9 mouse cellular contexts compared by ENCODE assay signal in the genomic region with DNA sequence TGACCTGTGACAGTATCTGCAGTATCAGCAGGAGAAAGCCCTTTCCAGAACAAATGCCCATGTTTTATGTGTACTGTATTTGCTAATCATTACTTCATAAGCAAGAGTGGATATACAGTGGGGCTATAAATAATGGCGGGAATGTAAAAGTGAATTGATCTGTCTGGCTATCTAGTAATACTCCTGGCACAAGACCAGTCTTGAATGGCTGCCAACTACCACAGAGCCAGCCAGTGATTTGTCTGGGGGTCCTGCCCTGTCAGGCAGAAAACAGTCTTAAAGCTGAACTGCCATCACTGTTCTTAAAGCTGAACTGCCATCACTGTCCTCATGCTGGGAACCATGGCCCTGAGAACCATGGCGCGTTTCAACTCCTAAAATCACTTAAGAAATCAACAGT.
DNase-seq lines count a peak whose midpoint lies in the region; ATAC-seq lines count a peak whose summit lies in the region.
"Had no signal": no experiment of that assay in that cellular context is flagged by ENCODE, and none has a peak within 500 bp of the region (broad histone marks: within the 10 kb centered on the region; RNA-seq: fewer than 3 reads in every experiment).

No protein-coding gene starts in this region.

- H3K9ac ChIP-seq in kidney, embryonic 16.5 days (replicated peaks; ENCODE audit: low read length), result no peak overlapping the region

- peaks cover 48% of the 10 kb centered on the region for H3K4me1 ChIP-seq in kidney, embryonic 16.5 days (ENCODE audit: insufficient read depth, low read length)

- 56% methylated on average over 3 of the region's 3 CpGs for WGBS in kidney, embryonic 16.5 days

- H3K36me3 ChIP-seq in kidney, embryonic 16.5 days (ENCODE audit: insufficient read depth, low read length), result no peaks in the 10 kb centered on the region

- no peaks in the 10 kb centered on the region; the same call in 1 of the 2 replicates for H3K27me3 ChIP-seq in kidney, embryonic 16.5 days (ENCODE audit: insufficient read depth, low read length)

- H3K4me2 ChIP-seq in kidney, embryonic 16.5 days (replicated peaks; ENCODE audit: low read depth, low read length), result no peak overlapping the region

- peak; percentile 40; the same call in 1 of the 2 replicates for ATAC-seq in kidney, embryonic 16.5 days (ENCODE audit: low FRiP score, low TSS enrichment)

- peak overlapping the region; percentile 69 for H3K27ac ChIP-seq in kidney, embryonic 16.5 days (ENCODE audit: low read length)

- intact Hi-C loops in gastrocnemius, postnatal 14 days (cut with DNase I; ENCODE audit: low total_unique reads), result no loop called here

- H3K9me3 ChIP-seq in kidney, embryonic 16.5 days (ENCODE audit: low read length), result no peaks in the 10 kb centered on the region

- H3K4me3 ChIP-seq in kidney, embryonic 16.5 days (ENCODE audit: low read length), result no peak overlapping the region

- peak; percentile 43 to 57 for DNase-seq in adrenal gland, postnatal 36 days
- no peak for DNase-seq in adrenal gland, adult 2 months
- no peak for DNase-seq in kidney, adult 11 months
- peak; percentile 48 for DNase-seq in Muller cell, postnatal 12 days (ENCODE audit: inconsistent ontology term)
- peak; percentile 65 for DNase-seq in kidney, postnatal 10 days
- DNase-seq in gastrocnemius, postnatal 14 days, result no peak
- DNase-seq in thymus, postnatal 36 days, result no peak
- DNase-seq: cerebellum, adult 8-10 months had no signal

Comparison
In these comparisons a context has a peak if more than half of its experiments do, and no peak if none do; other contexts are left out.
1. DNase-seq: peak in adrenal gland, postnatal 36 days (2 of 2), Muller cell, postnatal 12 days (single experiment) and kidney, postnatal 10 days (single experiment); none in adrenal gland, adult 2 months (single experiment), kidney, adult 11 months (single experiment), gastrocnemius, postnatal 14 days (single experiment) and thymus, postnatal 36 days (0 of 2).